Mouse (Mus musculus) adrenal gland, postnatal 14 days (tissue): Measurements from ENCODE around the gene Eif4a2. TPM values are rescaled to one million over a fixed set of nuclear protein-coding genes. Genes with fewer than 3 reads are reported as not detected.

ENCODE experiments used
- DNase-seq: peaks from one replicate; pipeline ENCODE4 v3.0.0; 2021; ENCODE audit warnings: mixed read lengths
- total RNA-seq: library from RNA; stranded (reverse); gene quantifications from 2 replicates; pipeline ENCODE4 v1.2.3, GENCODE M21; 2021

Gene Eif4a2
- total RNA-seq, 1 experiment from 2014 or later: 360 TPM

GRCm38 (mm10) chr16:23103038-23103745, 4.1 kb upstream of the Eif4a2 start:
- DNase-seq: peak; percentile 35

- no peak for DNase-seq
Measured at GRCm38 (mm10) chr16:23103841-23104240, 3.4 kb upstream of the Eif4a2 start.

GRCm38 (mm10) chr16:23106121-23106520, 1.1 kb upstream of the Eif4a2 start:
- DNase-seq: no peak

GRCm38 (mm10) chr16:23107946-23108759, 909 bp downstream of the Eif4a2 start:
- peak; percentile 93 for DNase-seq

- DNase-seq: no peak
Measured at GRCm38 (mm10) chr16:23108943-23109342, 1.7 kb downstream of the Eif4a2 start.

- DNase-seq: no peak
Measured at GRCm38 (mm10) chr16:23109350-23110280, 2.4 kb downstream of the Eif4a2 start.

GRCm38 (mm10) chr16:23112348-23112747, 5.1 kb downstream of the Eif4a2 start:
- no peak for DNase-seq

- no peak for DNase-seq
Measured at GRCm38 (mm10) chr16:23112861-23113435, 5.7 kb downstream of the Eif4a2 start.

- no peak for DNase-seq
Measured at GRCm38 (mm10) chr16:23113903-23114302, 6.7 kb downstream of the Eif4a2 start.

- DNase-seq: no peak
Measured at GRCm38 (mm10) chr16:23114339-23115171, 7.3 kb downstream of the Eif4a2 start.

- no peak for DNase-seq
Measured at GRCm38 (mm10) chr16:23115486-23115885, 8.2 kb downstream of the Eif4a2 start.

- DNase-seq: no peak
Measured at GRCm38 (mm10) chr16:23117173-23117572, 9.9 kb downstream of the Eif4a2 start.

GRCm38 (mm10) chr16:23122446-23122845, 15.2 kb downstream of the Eif4a2 start:
- no peak for DNase-seq

- no peak for DNase-seq
Measured at GRCm38 (mm10) chr16:23123104-23123503, 15.9 kb downstream of the Eif4a2 start.

GRCm38 (mm10) chr16:23124398-23124797, 17.2 kb downstream of the Eif4a2 start:
- DNase-seq: no peak

GRCm38 (mm10) chr16:23127311-23127672, 20.0 kb downstream of the Eif4a2 start:
- DNase-seq: no peak

- peak; percentile 95 for DNase-seq
Measured at GRCm38 (mm10) chr16:23127673-23128375, 20.6 kb downstream of the Eif4a2 start, which contains the start of gene Rfc4. Gene Rfc4 (minus strand): TSS chr16:23127737.

GRCm38 (mm10) chr16:23130303-23130702, 23.1 kb downstream of the Eif4a2 start:
- no peak for DNase-seq

- DNase-seq: no peak
Measured at GRCm38 (mm10) chr16:23132336-23132735, 25.1 kb downstream of the Eif4a2 start.

- peak; percentile 55 for DNase-seq
Measured at GRCm38 (mm10) chr16:23135421-23136149, 28.3 kb downstream of the Eif4a2 start.
